Mouse (Mus musculus) megakaryocyte progenitor cell, adult 5-6 weeks (primary cell): Measurements from ENCODE around the gene 1190005I06Rik. TPM values are rescaled to one million over a fixed set of nuclear protein-coding genes. Genes with fewer than 3 reads are reported as not detected.

Experiments used
- ATAC-seq: replicated peaks from 2 replicates; pipeline ENCODE4 v1.8.0; 2016; ENCODE audit warnings: mild to moderate bottlenecking, moderate TSS enrichment, inconsistent platforms; ENCODE audit not compliant: poor library complexity
- total RNA-seq, 2 experiments: library from RNA; stranded (forward) in 1 of 2; stranded (reverse) in 1 of 2; fragments of 157-497, 149-512 nt in 1 of 2; fragments of 200-1000 nt in 1 of 2; gene quantifications; 2 replicates each; pipeline versions ENCODE4 v1.2.3 to v1.2.4; 2015 to 2017

The 1190005I06Rik gene
- total RNA-seq (2015) = 0.78 and 1.1 TPM in 2 replicates
- total RNA-seq (2017) = not detected in 2 replicates

- ATAC-seq = no peak
Measured at GRCm38 (mm10) chr8:120647532-120647931, at the start of gene 1190005I06Rik. TSS of gene 1190005I06Rik (minus strand) at chr8:120647632.

DNA sequence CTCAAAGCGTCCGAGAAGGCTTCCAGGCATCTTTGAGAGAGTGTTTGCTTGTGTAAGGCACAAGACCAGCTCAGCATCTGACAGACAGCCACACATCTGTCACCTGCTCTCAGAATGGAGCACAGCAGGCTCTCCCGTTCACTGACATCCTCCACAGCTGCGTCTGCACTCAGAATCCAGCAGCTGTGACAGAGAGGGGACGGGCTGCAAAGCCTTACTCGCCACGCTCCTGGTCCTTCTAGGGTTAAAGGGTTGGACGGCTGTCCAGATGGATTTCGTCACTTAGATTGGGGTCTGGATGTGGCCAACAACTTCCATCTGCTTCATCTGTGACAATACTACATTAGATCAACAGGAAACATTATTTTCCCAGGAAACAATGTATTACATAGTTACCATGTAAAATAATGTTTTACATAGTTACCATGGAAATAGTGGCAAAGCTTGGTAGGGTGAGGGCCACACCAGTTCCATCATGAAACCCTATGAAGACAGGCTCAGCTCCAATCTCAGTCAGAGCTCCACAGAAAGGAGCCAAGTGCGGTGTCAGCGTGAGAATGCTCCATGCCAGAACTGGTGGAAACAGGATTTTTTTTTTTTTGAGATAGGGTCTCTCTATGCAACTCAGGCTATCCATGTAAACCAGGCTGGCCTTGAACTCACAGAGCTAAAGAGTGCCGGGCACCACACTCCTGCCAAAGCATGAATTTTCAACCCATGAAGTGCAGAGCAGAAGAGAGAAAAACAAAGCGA, 49.1 kb upstream of the 1190005I06Rik start:
- ATAC-seq = peak; percentile 1; the same call in 1 of the 2 replicates

GRCm38 (mm10) chr8:120693861-120694493, 46.5 kb upstream of the 1190005I06Rik start:
- ATAC-seq = peak; percentile 65

GRCm38 (mm10) chr8:120692934-120693333, 45.5 kb upstream of the 1190005I06Rik start:
- ATAC-seq = no peak

GRCm38 (mm10) chr8:120688511-120688910, 41.1 kb upstream of the 1190005I06Rik start:
- no peak for ATAC-seq

DNA sequence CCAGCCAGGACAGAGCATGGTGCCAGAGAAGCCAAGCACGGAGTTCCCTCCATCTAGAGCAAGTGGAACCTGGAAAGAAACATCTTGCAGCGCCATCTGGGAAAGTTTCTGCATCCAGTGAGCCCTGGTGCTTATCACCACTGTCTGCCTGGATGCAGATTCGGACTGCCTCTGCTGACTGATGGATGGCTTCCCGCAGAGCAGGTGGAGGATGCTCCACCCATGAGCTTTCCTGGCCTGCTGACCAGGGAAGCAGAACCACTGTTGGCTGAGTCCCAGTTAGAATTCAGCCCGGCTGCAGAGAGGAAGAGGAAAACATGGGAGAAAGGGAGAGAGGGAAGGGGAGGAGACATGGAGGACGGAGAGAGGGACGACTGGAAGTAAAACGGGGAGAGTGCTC, 40.4 kb upstream of the 1190005I06Rik start:
- no peak for ATAC-seq

DNA sequence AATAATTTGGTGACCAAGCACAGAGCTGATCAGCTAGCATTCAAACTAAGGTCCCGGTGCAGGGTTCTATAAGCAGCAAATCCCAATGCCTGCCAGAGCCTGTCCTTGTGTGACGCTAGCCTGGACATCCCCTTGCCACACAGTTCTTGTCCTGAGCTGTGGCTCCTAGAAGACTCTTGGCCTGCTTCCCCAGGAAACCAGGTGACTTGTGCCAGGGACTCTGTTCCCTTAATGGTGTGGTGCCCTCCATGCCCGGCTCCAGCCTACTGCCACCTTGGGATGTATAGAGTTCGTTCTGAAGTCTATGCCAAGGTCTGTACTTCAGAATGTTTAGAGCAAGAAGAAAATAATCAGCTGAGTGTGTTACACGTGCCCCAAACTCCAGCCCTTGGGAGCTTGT, 39.1 kb upstream of the 1190005I06Rik start:
- no peak for ATAC-seq

- ATAC-seq = peak; percentile 83
Measured at GRCm38 (mm10) chr8:120686051-120686450, 38.6 kb upstream of the 1190005I06Rik start.

GRCm38 (mm10) chr8:120685591-120685990, 38.2 kb upstream of the 1190005I06Rik start:
- no peak for ATAC-seq

GRCm38 (mm10) chr8:120685097-120685496, 37.7 kb upstream of the 1190005I06Rik start:
- ATAC-seq = no peak

DNA sequence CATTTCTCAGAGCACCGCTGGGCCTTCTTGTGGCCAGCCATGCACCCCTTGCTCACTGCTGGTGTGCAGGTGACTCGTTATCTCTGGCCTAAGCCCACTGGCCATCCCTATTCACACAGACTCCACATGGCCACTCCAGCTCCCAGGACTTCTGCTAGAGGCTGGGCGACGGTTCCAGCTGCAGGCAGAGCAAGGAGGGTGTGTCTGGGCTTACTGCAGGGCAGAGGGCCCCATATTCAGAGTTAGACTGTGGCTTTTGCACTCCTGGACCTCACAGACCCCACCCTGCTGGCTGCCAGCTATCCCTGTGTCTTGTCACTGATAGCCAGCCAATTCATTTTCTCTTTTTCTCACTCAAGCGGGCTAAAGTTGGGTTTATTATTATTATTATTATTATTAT, 36.6 kb upstream of the 1190005I06Rik start:
- no peak for ATAC-seq

DNA sequence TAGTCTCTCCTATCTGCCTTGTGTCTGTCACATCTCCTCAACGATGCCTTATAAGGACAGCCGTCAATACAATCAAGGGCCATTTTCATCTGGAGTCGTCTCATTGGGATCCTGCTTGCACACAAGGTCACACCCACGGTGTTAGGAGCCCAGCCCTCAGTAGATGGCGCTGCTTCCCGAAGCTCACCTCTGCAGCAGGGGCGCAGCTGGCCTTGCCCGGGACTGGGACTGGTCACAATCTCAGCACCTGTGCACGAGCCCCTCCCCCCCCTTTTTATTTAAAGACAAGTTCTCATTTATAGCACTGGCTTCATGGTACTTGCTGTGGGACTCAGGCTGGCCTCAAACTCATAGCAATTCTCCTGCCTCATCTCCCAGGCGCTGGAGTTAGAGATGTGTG, 36.2 kb upstream of the 1190005I06Rik start:
- peak; percentile 63 for ATAC-seq

GRCm38 (mm10) chr8:120681113-120681512, 33.7 kb upstream of the 1190005I06Rik start:
- ATAC-seq = no peak

- peak; percentile 52; the same call in 1 of the 2 replicates for ATAC-seq
Measured at GRCm38 (mm10) chr8:120680405-120680804, 33.0 kb upstream of the 1190005I06Rik start.

DNA sequence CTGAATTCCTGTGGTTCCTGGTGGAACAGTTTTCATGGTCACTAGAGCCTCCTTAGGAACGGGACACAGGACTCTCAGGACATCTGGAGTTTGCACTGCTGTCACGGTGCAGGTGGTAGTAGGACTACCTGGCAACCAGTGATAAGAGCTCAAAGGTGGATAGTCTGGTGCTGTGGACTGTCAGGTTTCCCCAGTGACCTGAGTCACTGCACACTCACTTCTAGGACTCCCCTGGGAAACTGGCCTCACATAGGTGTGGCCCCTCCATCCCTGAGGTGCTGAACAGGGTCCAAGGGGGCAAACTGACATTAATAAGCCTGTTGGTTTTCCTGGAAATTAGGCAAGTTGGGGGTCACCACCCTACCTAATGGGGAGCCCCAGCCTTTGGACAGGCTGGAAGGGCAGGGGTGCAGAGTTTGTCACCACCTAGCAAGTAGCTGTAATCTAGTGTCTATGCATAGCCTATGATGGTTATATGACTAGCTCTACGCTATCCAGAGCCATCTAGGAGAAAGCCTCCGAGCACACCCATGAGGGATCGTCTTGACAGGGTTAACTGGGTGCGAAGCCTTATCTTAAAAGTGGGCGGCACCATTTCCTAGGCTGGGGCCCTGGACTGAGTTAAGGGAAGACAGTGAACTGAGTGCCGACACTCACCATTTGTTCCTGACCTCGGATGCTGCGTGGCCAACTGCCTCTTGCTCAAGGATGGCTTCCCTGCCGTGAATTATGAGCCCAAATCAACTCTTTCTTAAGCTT, 32.4 kb upstream of the 1190005I06Rik start:
- no peak for ATAC-seq

DNA sequence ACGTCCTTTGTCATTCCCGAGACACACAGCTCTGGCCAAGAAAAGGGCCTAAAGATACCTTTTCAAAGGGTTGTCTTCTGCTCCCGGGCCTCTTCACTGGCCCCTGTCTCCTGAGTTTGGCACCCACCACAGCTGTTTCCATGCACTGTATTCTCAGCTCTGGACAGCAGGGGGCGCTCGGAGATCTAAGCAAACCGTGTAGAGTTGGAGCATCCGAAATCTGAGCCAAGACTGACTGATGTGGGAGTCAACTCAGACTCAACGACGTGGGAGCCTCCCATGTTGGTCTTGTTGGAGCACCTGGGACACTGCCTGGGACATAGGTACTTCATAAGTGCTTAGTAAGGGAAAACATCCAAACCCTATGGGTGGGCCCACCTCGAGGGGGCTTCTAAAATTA, 31.0 kb upstream of the 1190005I06Rik start:
- peak; percentile 87 for ATAC-seq

GRCm38 (mm10) chr8:120675718-120676117, 28.3 kb upstream of the 1190005I06Rik start:
- ATAC-seq = no peak

DNA sequence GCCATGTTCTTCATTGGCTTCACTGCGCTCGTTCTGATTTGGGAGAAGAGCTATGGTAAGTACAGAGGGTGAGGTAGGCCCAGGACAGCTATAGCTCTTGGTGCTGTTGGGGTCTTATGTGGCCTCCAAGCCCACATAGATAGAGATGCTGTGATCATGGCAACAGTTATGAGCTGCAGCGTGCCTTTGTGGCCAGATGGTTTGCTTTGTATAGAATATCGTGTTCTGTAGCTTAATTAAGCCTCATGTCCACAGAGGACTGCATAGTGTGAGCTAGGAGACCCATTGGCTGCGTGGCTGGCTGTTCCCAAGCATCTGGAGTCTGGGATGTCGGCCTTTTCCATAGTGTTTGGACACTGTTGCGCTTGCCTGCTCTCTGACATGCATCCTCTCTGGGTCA, 25.9 kb upstream of the 1190005I06Rik start:
- ATAC-seq = no peak

- no peak for ATAC-seq
Measured at GRCm38 (mm10) chr8:120672626-120673229, 25.3 kb upstream of the 1190005I06Rik start.

DNA sequence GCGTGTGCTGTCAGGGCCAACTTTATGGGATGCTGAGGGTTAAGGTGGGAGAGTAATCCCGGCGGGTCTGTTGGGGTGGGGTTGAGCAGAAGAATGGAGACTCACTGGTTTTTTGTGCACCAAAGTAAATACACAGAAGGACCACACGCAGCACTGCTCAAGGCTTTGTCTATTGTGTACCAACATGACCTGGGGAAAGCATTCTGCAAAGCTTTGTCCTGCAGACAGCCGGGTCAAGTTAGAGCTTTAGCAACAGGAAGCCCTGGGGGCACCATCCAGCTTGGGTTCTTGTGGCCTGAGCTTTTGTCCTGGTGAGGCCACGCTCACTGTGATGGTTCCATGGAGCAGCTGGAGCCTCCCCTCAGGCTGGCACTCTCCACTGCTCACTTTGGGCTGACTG, 24.3 kb upstream of the 1190005I06Rik start:
- ATAC-seq = no peak

- ATAC-seq = peak; percentile 5; the same call in 1 of the 2 replicates
Measured at GRCm38 (mm10) chr8:120668374-120668905, 21.0 kb upstream of the 1190005I06Rik start, which contains the start of gene Emc8. TSS of gene Emc8 (minus strand) at chr8:120668573.
